Mouse (Mus musculus) MEL (cell line): Measurements from ENCODE around the gene B4galt1.

Source experiments
- CHD2 ChIP-seq: IDR thresholded peaks from 2 replicates; pipeline ENCODE4 v1.6.1; 2011; ENCODE audit warnings: low read length, improper control_type of control experiment
- CTCF ChIP-seq, 3 experiments: IDR thresholded peaks in 2 of 3; conservative IDR thresholded peaks in 1 of 3; 2 replicates each; pipeline ENCODE4 v1.5.1; 2011 to 2012; ENCODE audit warnings: low read length in 3 of 3, low read depth in 2 of 3, mild to moderate bottlenecking in 2 of 3, improper control_type of control experiment in 1 of 3, inconsistent platforms in 1 of 3, mixed read lengths in 1 of 3, moderate library complexity in 1 of 3; ENCODE audit not compliant: control insufficient read depth in 1 of 3, insufficient read depth in 1 of 3, poor library complexity in 1 of 3, severe bottlenecking in 1 of 3
- MEF2A ChIP-seq: IDR thresholded peaks from 2 replicates; pipeline ENCODE4 v1.6.1; 2014; ENCODE audit warnings: low read depth, mild to moderate bottlenecking, inconsistent platforms, low read length, improper control_type of control experiment; ENCODE audit not compliant: poor library complexity, insufficient replicate concordance, severe bottlenecking; ENCODE audit errors: extremely low read depth
- POLR2AphosphoS2 ChIP-seq: IDR thresholded peaks from 2 replicates; pipeline ENCODE4 v1.6.1; 2011; ENCODE audit warnings: low read length, improper control_type of control experiment
- TCF12 ChIP-seq: IDR thresholded peaks from 2 replicates; pipeline ENCODE4 v1.6.1; 2014; ENCODE audit warnings: low read depth, mild to moderate bottlenecking, inconsistent platforms, low read length, improper control_type of control experiment, moderate library complexity
- UBTF ChIP-seq: IDR thresholded peaks from 2 replicates; pipeline ENCODE4 v1.6.1; 2012; ENCODE audit warnings: low read depth, mild to moderate bottlenecking, inconsistent platforms, low read length, improper control_type of control experiment, moderate library complexity, borderline replicate concordance; ENCODE audit not compliant: insufficient read depth

DNA sequence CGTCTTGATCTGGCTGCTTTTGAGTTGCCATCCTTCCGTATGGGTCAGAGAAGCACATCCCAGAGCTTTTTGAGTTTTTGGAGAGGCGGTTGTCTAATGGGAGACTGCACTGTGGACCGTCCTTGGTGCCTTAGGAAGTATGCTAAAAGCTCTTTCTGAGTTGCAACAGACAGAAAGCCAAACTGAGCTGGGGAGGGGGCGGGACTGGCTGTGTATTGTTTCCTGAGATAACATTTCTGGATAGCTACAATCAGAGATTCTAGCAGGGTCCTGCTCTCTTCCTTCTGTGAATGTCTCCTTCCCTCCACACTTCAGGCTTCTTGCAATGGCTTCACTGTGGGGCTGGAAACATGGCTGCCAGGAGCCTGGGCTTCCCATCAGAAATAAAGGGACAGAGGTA, 23.7 kb upstream of the B4galt1 start:
- no peak for TF ChIP-seq CHD2
- TF ChIP-seq CTCF (IDR thresholded peaks at IDR 0.05 in 2 of 3, conservative IDR thresholded peaks at IDR 0.05 in 1 of 3; ENCODE audit: control insufficient read depth in 1 of 3, insufficient read depth in 1 of 3, low read depth in 2 of 3, low read length in 3 of 3, poor library complexity in 1 of 3, severe bottlenecking in 1 of 3) = no peak
- peak; percentile 73 for TF ChIP-seq TCF12
- TF ChIP-seq POLR2AphosphoS2 = no peak
- no peak for TF ChIP-seq MEF2A
- TF ChIP-seq UBTF = no peak
